Mouse (Mus musculus) c-Kit-positive CD71-positive TER-119-positive erythroid progenitor cells, embryonic 14.5 days (primary cell): ENCODE measurements around the gene Chst8.
A peak's percentile ranks its signal among the peaks of the same experiment; 100 is the strongest.

ENCODE experiments used
- DNase-seq: peaks from one replicate; pipeline ENCODE4 v3.0.0-alpha.2; 2013; ENCODE audit warnings: low spot score

Gene Chst8

DNA sequence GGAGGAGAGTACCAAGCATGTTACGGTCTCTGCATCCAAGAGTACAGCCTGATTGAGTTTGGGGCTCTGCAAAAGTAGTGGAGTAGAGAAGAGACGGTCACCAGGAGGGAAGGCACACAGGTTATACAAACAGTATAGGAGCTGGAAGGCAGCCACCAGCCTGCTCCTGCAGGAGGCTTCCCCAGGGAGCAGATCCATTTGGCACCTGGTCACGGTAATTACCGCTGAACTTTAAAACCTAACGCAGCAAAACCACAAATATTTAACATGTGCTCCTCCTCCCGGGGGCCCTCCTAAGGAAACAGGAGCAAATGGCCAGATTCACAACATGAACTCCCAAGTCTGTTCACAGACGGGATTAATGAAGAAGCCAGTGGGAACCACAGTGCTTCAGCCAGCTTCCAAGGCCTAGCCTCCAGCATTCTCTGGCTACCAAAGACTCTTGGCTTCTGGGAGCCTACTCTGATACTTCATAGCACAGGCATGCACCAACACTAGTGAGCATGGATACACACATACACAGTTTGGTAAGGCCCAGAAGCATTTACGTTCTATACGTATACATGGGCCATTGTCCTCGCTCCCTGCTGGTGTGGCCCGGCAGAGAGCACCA, 97.6 kb downstream of the Chst8 start:
- no peak for DNase-seq

DNA sequence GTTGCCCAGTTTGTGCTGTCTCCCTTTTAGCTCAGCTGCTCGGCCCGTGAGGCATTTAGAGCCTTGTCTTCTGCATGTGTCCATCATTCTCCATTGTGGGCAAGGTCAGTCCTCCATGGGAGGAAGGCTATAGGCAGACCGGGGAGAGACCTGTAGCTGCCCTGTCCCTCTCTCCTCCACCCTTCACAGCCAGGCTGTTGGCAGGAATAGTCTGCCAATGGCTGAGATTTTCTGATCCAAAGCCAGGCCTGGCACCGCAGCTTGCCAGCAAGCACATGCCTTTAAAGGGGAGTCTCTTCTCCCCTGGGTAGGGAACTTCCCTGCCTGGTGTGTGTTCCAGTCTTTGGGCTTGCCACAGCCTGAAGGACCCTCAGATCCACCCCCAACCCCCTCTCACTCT, 103.4 kb downstream of the Chst8 start:
- no peak for DNase-seq

DNA sequence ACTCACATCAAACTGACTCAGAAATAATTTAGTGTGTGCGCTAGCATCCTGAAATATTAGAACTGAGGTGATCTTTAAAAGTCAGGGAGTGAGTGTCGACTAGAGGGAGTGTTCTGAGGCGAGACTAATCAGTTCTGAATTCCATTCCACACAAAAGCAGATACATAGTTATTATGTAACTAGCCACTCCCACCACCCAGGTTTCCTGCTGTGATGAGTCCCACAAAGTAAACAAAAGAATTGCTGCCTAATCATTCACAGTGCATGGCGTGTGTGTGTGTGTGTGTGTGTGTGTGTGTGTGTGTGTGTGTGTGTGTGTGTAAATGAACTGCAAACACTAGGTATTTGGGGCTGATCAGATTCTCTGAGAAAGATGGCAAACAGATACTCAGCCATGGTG, 108.1 kb downstream of the Chst8 start:
- no peak for DNase-seq

DNA sequence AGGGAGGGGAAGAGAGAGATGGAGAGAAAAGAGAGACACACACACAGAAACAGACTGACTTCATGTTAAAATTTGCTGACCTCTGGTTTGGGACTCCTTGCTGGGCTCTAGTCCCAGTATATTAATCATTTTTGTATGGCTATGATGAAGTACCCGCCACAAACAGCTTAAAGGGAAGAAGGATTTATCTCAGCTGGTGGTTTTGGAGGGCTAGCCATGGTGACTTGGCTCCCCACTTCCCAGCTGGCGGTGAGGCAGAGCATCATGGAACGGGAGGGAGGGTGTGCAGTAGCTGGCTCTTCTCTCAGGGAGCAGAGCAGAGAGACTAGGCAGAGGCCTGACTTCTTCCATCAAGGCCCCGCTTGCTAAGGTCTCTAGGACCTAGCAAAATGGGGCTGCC, 109.1 kb downstream of the Chst8 start:
- DNase-seq, result no peak

DNA sequence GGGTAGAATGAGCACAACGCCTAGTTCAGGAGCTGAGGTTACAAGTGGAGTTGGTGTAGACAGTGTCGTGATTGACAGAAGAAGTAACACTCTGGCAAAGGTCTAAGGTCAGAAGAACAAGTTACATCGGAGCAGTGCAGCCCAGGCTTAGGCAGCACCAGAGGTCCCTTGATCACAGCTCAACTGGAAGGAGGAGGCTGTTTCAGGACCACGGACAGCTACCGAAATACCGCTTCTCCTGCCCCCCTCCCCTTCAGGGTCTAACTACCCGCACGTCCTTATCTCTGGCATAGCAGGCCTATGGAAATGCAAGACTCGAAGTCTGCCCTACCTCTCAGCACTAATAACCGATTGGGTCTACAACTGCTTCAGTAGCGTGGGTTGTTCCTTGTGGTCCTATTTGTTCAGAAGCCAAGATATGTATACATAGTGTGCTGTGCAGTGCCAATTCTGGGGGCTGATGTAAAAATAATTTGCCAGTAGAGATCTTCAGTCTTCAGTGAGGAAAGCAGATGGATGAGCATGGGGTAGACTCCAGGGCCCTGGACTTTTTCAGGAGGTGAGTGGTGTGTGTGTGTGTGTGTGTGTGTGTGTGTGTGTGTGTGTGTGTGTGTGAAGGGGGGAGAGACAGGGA, 109.7 kb downstream of the Chst8 start:
- DNase-seq, result peak; percentile 1

DNA sequence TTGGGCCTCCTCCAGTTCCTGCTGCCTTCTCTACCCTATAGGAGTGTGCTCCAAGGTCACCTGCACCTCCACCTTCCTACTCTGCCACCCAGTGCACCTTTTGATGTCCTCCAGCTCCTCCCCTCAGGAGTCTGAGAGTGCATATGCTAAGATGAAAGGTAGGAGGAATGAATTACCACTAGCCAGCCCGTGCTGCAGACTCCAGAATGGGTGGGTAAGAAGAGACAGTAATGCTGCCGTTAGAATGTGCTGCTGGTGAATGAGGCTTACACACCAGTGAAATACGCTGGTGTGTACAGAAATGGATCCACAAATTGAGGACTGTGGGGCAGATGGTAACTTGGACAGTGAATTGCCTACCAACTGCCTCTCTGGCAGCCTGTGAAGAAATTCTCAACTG, 112.6 kb downstream of the Chst8 start:
- no peak for DNase-seq

DNA sequence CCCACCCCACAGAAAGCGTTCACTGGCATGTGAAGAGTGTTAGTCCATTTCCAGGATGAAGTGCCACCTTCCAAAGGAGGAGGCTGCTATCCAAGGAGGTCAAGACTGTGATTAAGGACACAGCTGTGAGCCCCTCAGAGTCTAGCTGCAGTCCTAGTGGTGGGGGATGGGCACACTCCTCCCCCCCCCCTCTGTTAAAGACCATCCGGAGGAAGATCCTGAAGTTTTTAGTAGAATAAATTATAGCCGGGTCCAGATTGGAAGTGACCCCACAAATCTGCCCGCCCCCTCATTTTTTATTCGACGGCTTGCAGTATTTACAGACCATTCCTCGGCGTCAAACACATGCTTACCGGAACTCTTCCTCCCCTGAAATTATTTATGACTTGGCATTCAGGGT, 114.3 kb downstream of the Chst8 start:
- DNase-seq, result no peak

DNA sequence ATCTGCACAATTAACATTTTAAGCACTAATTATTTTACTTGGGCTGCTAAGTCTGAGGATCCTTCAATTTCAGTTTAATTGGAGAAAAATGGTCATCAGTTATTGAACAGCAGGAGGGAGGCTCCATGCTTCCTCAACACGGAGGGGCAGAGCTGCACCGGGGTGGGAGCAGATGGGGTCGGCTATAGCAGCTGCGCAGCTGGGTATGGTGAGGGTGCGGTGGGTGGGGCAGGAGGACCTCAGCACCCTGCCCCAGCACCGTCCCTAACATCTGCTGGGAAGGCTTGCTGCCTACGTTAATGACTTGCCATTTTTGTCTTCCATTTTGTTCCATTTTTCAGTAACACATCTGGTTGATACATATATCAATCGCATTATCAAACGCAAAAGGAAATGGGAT, 116.4 kb downstream of the Chst8 start:
- no peak for DNase-seq

DNA sequence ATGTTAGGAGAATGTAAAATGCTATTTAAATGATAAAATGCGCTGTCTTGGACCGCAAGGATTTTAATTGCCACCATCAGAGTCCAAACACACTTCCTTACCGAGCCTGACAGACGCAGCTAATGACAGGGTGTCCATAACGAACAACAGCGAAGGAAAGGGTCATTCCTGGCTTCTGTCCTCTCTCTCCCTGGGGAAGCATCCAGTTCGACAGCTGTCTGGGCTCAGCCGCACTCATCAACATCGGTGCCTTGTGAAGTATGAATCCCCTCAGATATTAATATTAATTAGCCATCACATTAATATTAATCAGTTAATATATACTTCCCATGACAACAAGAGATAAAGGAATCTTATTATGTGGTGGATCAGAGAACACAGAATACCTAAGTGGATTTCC, 117.6 kb downstream of the Chst8 start:
- DNase-seq, result no peak

DNA sequence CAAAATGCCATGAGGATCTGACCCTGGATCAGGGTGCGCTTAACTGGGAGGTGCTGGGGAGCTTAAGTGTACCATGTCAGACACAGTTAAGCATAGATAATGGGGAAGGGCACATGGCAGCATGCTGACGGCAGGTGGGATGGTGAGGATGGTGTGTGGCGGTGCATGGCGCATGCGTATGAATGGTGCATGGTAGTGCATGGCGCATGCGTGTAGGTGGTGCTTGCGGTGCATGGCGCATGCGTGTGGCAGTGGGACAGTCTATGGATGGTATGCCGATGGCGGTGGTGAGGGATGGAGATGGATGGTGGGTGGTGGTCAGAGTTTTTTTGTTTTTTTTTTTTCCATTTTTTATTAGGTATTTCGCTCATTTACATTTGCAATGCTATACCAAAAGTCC, 118.6 kb downstream of the Chst8 start:
- no peak for DNase-seq

DNA sequence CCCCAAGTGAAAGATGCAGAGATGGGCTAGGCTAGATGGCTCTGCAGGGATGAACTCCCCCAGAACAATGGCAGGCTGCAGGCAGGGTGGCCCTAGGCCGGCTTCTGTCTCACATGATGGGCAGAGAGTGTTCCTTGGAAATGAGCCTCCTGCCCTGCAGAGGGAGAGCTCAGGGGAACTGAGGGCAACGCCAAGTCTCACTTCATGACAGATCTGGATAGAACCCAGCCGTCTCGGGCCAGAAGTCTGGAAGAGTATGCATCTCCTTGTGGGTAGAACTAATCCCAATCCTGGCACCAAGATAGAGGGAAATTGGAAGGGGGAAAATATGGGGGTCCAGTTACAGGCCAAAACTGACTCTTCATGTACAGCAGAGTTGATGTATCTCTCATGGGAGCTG, 119.4 kb downstream of the Chst8 start:
- DNase-seq, result no peak

DNA sequence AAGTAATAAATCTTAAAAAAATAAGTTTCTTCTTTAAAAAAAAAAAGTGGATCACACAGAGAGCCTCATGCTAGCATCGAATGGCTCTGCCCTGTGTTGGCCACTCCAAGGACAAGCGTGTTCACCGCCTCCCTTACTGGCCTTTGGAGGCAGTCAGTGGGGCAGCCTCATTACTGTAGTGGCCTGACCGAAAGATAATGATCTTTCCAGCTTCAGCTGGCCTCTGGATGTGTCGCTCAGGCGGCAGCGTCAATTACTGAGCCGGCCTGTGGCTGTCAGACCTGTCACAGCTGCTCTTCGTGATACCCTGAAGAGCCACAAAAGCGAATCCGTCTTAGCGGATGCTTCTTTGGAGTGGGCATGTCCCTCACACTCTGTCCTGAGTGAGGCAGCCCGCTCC, 122.4 kb downstream of the Chst8 start:
- DNase-seq, result no peak

DNA sequence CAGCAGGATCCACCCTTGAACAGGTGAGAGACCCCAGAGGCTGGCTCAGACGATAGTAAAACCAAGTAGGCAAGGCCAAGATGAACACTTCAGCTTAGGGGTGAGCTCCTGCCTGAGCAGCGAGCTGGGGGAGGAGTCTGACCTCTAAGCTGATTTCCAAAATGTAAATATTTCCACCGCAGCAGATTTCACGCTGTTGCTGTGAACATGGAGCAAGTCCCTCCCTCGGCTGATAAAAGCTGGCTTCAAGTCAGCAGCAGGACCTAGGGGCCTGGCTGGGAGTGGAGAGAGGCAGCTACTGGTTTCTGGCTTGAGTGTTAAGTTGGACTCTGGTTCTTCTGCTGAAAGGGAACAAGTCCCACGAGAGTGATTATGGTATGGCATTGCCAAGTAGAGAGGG, 123.5 kb downstream of the Chst8 start:
- DNase-seq, result no peak

DNA sequence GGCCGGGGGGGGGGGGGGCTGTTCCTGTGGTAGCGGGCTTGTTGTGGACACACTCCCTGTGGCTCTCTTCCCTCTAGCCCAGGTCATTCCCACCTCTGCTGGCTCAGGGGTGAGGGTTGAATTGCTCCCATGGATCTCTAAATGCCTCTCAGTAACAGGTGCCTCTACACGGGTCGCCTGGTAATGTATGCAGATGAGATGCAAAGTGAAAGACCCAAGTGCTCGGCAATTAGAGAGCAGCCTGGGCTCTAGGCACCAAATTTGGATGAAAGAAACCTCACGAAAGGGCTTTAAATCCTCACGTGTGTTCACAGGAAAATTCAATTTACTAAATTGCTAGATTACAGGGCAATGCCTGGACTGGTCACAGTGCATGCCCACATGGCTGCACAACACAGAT, 126.7 kb downstream of the Chst8 start:
- DNase-seq, result no peak

DNA sequence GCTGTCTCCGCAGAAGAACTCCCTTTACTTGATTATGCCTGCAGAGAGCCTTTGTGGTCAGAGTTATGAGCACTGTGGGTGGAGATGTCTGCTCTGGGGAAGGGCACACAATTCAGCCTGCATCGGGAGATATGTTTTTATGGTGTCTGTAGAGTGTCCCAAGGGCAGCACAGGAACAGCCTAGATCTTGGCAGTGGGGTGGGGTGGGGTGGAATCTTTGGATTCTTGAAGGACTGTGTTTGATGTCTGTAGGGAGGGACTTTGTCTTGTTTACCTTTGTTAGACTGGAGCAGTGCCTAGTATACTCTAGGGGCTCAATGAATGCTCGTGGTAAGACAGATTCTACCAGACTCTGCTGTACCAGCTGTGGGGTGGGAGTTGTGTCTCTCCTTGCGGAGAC, 127.3 kb downstream of the Chst8 start:
- no peak for DNase-seq

DNA sequence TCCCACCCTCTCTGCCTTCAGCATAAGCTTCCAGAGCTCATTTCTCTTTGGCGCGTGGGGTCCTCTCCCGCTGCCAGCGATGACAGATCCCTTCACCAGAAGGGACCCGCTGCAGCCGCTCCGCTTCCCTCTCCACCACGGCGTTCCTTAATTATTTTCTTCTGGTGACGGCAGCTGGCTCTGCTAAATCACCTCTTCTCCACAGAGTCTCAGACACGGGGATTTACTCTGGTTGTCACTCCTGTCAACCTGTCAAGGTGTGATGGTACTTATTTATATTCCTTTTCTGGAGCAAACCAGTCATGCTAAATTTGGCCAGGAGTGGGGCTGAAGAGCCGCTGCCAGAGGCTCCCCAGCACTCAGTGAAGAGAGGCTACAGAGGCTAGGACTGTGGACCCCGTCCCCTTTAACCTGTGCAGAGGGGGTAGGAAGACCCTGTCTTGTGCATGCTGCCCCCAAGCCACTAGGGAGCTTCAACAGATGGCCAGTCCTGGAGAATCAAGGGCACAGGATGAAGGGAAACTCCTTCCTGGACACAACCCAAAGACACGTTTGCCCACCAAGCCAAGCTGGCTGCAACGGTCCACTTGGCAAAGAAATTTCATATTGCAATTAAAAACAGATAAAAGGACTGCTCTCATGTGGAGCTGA, 131.6 kb downstream of the Chst8 start:
- no peak for DNase-seq

DNA sequence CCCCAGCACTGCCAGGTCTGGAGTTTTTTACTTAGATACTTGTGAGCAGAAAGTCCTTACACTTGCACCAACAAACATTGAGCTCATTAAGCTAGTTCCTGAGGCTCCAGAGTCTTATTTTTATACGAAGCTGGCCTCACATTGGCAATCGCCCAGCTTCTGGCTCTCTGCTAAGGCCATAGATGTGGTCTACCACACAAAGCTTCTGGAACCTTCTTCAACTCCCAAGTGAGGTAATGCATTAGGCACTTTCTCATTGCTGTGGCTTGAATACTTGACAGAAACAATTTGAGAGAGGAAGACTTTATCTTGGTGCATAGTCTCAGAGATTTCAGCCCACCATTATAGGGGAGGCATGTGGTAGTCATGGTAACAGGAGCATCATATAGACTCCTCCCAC, 132.6 kb downstream of the Chst8 start:
- no peak for DNase-seq

DNA sequence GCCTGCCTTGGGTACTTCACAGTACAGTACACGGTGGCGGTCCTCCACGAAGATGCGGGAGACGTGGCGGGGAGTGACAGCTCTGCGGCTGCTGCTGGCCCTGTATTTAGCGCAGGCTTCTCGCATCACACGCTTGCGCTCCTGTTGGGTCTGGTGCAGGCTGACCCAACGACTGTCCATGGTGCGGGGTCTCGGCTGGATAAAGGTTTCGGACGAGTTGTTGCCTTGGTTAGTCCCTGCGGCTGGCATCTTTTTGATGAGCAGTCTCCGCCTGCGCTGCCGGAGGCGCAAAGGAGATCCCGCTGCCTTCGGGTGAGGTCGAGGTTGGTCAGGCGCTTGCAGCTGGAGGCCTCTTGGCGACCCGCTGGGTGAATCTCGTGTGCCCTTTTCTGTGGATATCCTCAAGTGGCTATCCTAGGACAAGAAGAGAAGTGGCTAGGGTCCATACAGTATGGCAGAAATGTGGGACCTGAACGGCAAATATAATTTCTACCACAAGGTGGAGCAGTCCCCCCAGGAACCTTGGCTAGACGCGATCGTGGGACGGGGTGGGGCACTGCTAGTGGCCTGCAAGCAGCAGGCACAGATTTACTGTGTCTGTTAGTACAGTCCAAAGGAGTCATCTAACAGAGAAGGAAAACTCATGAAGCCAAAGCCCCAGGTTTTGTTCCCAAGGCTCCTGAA, 136.5 kb downstream of the Chst8 start:
- peak; percentile 12 for DNase-seq

DNA sequence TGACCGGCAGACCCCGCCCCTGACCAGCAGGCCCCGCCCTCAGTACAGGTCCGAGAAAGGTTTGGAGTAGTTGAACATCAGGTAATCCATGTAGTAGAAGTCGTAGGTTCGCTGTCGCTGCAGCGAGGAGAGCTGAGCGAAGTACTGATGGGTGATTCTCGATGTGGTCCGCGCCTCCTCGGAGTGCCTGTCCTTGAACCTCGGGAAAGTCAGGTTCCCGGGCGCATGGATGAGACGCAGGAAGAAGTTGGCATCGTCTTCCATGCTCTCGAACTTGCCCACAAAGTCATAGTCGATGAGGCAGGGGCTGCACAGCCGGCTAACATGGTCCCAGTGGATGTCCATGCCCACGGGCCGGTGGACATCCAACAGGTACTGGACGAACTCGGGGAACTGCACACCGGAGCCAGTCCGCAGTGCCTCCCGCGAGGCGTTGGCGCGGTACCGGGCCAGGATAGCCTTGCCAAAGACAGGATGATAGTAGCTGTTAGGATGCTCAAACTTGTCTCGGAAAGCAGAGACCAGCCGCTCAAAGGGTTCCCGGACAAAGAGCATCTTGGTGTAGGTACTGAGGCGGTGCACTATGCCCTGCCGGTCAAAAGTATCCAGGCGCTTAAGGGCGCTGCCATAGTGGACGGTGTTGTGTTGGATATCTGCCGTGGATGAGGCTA, 137.3 kb downstream of the Chst8 start:
- DNase-seq, result no peak

DNA sequence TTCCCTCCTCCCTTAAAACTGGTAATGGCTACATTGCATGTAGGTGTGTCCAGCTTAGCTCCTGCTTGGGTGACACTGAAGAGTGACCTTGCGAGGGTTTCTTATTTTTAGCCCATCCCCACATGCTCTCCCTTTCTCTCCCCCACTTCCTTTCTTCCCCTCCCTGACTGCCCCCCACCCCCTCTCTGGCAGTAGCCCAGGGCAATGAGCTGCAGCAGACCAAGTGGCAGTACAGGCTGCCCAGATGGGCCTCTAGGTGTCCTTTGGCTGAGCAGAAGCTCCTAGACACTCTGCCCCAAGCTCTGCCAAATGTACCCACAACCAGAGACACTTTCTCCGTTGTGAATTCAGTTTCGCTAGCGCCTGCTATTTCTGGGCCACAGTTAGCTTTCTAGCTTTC, 139.6 kb downstream of the Chst8 start:
- no peak for DNase-seq

DNA sequence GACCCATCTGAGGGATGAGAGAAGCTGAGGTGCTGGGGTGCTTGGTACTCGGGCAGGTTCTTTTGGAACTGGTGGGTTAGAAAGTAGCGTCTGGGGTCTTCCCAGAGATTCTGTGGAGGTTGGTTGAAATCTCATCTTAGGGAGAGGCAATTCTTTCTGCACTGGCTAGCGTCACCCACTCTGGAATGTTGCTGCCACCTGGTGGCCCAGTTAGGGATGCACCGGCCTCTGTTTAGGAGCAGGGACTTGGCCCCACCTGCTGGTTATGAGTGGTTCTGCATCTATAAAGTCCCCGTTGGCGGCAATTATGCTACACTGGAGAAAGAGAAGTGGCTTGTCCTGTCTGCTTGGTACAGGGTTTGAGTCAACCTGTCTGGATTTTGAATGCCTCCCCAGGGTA, 140.6 kb downstream of the Chst8 start:
- DNase-seq, result peak; percentile 64

DNA sequence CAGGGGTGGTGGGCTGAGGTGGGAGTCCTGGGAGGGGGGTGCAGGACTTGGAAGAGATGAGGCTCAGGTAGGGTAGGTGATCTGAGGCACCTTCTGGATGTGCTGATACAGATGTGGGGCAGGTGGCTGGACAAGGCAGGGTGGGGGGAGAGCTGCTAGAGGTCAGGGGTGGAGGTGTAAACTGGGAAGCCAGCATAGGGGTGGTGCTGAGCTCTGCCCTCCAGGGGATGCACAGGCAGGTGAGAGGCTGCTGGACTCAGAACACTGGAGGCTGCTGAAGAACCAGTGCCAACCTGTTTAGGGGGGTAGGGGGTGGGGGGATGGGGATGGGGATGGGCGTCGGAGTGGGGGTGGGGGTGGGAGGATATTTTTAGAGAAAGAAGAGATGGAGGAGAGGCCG, 141.7 kb downstream of the Chst8 start:
- DNase-seq, result no peak

DNA sequence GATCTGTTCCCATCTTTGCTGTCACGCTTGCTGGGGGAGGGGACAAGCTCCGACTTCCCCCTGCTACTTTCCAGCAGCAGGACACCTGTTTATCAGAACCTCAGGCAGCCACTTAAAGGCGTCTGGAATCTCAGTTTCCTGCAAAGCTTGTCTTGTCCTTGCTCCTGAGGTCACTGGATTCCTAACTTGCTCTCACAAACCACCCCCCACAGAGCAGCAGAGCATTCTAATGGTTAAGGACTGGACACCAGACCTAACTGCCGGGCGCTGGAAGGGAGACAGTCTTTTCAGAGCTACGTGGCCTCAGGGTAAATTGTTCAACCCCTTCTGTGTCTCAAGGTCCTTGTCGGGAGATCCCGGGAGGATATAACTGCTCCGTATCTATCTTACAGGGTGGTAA, 143.2 kb downstream of the Chst8 start:
- no peak for DNase-seq
